Mouse (Mus musculus) right cerebral cortex, postnatal 4 days (tissue): ENCODE results near the gene Irgm2.

Experiments used
- DNase-seq: peaks from one replicate; pipeline ENCODE4 v3.0.0-alpha.2; 2022

The Irgm2 gene

DNA sequence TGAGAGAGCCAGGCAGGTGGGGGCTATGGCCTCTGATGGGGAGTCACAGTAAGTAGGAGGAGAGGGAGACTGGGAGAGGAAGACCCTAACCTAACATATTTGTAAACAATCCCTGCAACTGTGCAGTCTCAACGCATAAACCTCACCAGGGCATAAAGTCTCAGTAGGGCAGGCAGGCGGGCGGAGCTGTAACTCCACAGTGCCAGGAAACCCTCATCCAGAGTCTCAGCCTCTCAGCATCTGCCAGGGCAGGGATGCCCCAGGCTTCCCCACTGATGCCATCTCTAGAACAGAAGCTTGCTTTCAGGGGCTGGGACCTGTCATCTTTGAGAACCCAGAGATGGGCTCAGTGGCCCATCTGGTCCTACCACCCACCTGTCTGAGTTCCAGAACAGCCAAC, 62.9 kb downstream of the Irgm2 start:
- DNase-seq: no peak

GRCm38 (mm10) chr11:58263516-58263915, 64.1 kb downstream of the Irgm2 start:
- no peak for DNase-seq

- no peak for DNase-seq
Observed at GRCm38 (mm10) chr11:58264546-58264945, 65.1 kb downstream of the Irgm2 start.

DNA sequence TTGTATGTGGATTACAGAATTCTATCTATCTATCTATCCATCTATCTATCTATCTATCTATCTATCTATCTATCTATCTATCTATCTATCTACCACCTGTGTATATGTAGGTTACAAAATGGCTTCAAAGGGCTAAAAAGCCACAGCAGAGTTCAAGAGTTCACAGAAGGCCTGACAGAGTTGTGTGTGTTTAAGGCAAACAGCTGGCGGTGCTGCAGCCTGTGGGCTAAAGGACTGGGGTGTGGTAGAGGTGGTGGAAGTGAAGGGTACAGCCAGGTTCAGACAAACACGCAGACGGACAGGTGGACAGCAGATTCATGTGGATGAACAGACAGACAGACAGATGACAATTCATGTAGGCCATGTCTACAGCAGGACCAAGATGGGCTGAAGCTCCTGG, 68.9 kb downstream of the Irgm2 start:
- no peak for DNase-seq
